Mouse (Mus musculus): Measurements from ENCODE around the gene Mthfd1. TPM values are rescaled to one million over a fixed set of nuclear protein-coding genes. Genes with fewer than 3 reads are reported as not detected.

The Mthfd1 gene
- polyA plus RNA-seq, 1 experiment from 2014 or later, result 108 TPM

DNA sequence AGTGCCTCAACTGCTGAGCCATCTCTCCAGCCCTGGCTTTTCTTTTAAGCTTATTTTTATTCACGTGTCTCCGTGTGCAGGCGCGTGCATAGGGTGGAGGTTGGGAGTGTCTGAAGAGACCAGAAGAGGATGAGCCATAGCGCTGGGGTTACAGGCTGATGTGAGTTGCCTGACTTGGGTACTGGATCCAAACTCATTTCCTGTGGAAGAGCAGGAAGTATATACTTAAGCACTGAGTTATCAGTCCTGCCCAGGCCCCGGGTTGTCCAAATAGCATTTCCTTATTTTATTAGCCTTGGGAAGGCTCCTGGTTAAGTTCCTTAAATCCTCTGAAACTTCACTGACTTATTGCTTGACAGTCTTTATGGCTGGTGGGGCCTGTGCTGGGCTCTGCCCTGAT is 54.9 kb downstream of the Mthfd1 start:
- no peak for DNase-seq (ENCODE audit: extremely low spot score, low spot score)
- no peaks in the 10 kb centered on the region for H3K9me3 ChIP-seq
- H3K36me3 ChIP-seq (replicated peaks), result peaks cover 92% of the 10 kb centered on the region
- no peak overlapping the region for H3K27ac ChIP-seq
- H3K27me3 ChIP-seq (ENCODE audit: poor library complexity, severe bottlenecking), result no peaks in the 10 kb centered on the region
- no peak overlapping the region for H3K4me3 ChIP-seq
- peaks cover 8% of the 10 kb centered on the region; the same call in 1 of the 2 replicates for H3K4me1 ChIP-seq
- 92% methylated on average over 6 of the region's 6 CpGs for WGBS

DNA sequence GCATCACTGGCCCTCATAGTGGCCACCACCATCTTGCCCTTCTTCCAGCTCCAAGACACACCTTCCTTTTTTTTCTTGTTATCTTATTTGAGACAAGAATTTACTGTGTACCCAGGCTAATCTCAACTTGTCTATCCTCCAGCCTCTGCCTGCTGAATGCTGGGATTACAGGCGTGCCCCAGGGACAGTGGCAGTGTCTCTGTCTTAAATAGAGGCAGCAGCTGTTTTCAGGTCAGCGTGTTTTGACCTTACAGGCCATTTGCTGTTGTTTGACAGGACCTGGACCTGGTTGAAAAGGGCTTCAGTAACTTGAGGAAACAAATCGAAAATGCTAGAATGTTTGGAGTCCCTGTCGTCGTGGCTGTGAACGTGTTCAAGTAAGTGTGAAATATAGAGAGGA is 55.5 kb downstream of the Mthfd1 start:
- no peaks in the 10 kb centered on the region for H3K9me3 ChIP-seq
- peaks cover 8% of the 10 kb centered on the region; the same call in 1 of the 2 replicates for H3K4me1 ChIP-seq
- H3K27ac ChIP-seq, result no peak overlapping the region
- DNase-seq (ENCODE audit: extremely low spot score, low spot score), result no peak
- H3K4me3 ChIP-seq, result no peak overlapping the region
- WGBS, result 87% methylated on average over 6 of the region's 6 CpGs
- H3K36me3 ChIP-seq (replicated peaks), result peaks cover 92% of the 10 kb centered on the region
- H3K27me3 ChIP-seq (ENCODE audit: poor library complexity, severe bottlenecking), result no peaks in the 10 kb centered on the region

DNA sequence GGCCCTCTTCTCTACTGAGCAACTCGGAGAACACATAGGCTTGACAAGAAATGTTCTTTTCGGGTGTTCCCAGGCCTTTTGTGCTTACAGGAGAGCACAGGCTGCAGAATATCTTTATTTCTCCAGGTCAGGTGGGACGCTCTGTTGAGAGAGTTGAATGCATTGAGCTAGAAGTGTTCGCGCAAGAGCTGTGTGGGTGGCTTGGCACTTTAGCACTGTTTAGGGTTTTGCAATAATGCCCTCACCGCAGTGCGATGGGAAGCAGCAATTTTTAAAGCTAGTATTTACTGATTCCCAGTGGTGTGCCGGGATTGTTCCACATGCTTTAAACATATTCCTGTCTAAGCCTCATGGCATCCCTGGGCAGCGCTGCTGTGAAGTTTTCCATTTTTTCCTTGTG is 56.1 kb downstream of the Mthfd1 start:
- DNase-seq (ENCODE audit: extremely low spot score, low spot score), result no peak
- WGBS, result 97% methylated on average over 9 of the region's 9 CpGs
- Histone ChIP-seq H3K27me3 (ENCODE audit: poor library complexity, severe bottlenecking) (no peaks in the 10 kb centered on the region), H3K9me3 (no peaks in the 10 kb centered on the region), H3K27ac (no peak overlapping the region), H3K36me3 (replicated peaks) (peaks cover 91% of the 10 kb centered on the region), H3K4me3 (no peak overlapping the region), H3K4me1 (peaks cover 8% of the 10 kb centered on the region; the same call in 1 of the 2 replicates)

DNA sequence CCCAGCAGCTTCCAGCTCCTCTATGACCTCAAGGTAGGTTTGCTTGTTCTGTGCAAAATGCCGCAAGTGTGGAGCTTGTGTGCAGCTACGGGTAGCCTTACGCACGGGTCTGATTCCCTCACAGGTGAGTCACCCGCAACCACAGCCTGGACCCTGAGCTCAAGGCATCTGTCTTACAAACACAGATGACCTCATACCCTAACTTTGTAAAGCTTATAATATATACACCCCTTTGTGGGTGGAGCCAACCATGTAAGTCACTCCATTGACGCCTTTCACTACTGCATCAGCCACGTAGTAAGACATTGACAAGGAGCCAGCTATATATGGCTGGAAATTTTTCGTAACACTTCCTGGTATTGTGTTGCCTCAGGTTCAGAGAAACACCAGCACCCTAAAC is 56.9 kb downstream of the Mthfd1 start:
- Histone ChIP-seq H3K4me3 (no peak overlapping the region), H3K4me1 (peaks cover 3% of the 10 kb centered on the region; the same call in 1 of the 2 replicates), H3K27me3 (ENCODE audit: poor library complexity, severe bottlenecking) (no peaks in the 10 kb centered on the region), H3K27ac (no peak overlapping the region), H3K36me3 (replicated peaks) (peaks cover 88% of the 10 kb centered on the region), H3K9me3 (no peaks in the 10 kb centered on the region)
- WGBS, result 93% methylated on average over 8 of the region's 8 CpGs
- DNase-seq (ENCODE audit: extremely low spot score, low spot score), result no peak

GRCm38 (mm10) chr12:76318282-76319212 is 63.4 kb downstream of the Mthfd1 start:
- DNase-seq (ENCODE audit: extremely low spot score, low spot score), result no peak
- Histone ChIP-seq H3K4me3 (no peak overlapping the region), H3K27me3 (ENCODE audit: poor library complexity, severe bottlenecking) (no peaks in the 10 kb centered on the region), H3K9me3 (no peaks in the 10 kb centered on the region), H3K4me1 (no peaks in the 10 kb centered on the region), H3K36me3 (replicated peaks) (peaks cover 77% of the 10 kb centered on the region), H3K27ac (peak overlapping the region; percentile 68)
- 80% methylated on average over 9 of the region's 9 CpGs for WGBS

DNA sequence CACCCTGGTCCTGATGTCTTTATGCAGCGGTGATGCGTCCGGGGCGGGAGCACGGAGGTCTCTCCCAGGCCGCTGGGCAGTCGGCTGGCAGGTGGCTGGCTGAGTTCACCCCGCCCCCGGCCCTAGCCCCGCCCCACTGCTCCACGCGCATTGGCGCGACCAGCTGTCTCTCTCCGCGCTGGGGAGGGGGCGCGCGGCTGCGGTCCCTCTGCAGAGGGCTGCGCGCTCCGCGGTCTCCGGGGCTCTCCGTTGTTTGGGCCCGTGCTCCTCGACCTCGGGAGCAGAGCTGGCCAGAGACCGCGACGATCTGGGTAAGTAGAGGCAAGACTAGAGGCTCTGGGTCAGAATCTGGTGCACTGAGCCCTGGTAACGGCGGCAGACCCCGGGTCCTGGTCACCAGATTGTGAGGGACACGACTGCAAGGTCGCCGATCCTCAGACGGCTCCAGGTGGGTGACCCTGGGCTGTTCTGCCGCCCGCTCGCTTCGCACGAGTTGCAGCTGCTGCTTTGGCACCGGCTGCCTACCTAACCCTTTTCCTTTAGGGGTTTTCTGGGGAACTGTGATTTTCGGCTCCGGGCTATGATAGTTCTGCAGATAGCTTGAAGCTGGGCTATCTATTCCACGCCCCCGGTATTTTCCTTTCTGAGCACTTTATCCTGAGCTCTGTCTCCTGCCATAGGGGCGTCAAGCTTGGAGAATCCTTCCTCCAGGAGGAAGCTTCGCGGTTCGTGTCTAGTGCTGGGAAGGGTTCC is 69.8 kb downstream of the Mthfd1 start, which contains the start of gene Akap5:
Gene Akap5, plus strand, starts transcription at position 213 of the 753 bp plus-strand sequence.
- Histone ChIP-seq H3K4me1 (peaks cover 14% of the 10 kb centered on the region), H3K36me3 (replicated peaks) (peaks cover 31% of the 10 kb centered on the region), H3K27me3 (ENCODE audit: poor library complexity, severe bottlenecking) (peaks cover 20% of the 10 kb centered on the region), H3K9me3 (no peaks in the 10 kb centered on the region), H3K27ac (peak within 1 kb of the TSS; percentile 81), H3K4me3 (peak within 1 kb of the TSS; percentile 61)
- peak; percentile 87 for DNase-seq (ENCODE audit: extremely low spot score, low spot score)
- 2% methylated on average over 53 of the region's 53 CpGs for WGBS

DNA sequence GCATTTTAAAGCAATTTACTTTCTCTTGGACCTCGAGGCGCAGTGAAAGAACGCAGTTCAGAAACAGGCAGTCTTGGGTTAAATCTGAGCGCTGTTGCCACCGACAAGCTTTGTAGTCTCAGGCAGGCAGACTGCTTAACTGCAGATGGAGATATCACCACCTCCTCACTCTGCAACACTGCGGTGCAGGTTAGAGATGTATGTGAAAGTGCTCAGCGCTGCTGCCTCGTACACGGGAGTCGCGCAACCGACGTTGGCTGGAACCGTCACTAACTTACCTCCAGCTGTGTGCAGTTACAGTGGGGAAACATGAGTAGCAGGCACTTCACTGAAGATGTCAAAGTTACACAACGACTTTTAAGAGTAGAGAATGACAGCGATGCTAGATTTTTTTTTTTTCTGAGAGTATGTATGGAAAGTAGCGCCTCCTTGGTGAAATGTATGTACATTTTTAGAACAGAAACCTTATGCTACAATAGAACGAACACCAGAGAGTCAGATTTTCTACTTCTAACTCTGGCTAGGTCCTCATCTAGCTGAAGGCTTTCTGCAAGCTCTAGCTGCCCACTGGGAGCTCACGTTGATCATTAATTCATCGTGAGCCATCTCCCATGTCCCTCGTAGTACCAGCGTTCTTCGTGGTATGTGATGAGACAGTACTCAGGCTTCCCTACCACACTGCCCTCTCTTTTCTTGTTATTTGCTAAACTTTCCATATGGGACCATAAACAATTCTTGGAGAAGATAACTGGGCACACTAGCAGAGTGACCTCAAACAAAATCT is 71.5 kb downstream of the Mthfd1 start:
- Histone ChIP-seq H3K36me3 (replicated peaks) (peaks cover 13% of the 10 kb centered on the region), H3K4me3 (no peak overlapping the region), H3K27ac (no peak overlapping the region), H3K4me1 (peaks cover 14% of the 10 kb centered on the region), H3K27me3 (ENCODE audit: poor library complexity, severe bottlenecking) (peaks cover 20% of the 10 kb centered on the region), H3K9me3 (no peaks in the 10 kb centered on the region)
- DNase-seq (ENCODE audit: extremely low spot score, low spot score), result no peak
- 94% methylated on average over 23 of the region's 23 CpGs for WGBS

- Histone ChIP-seq H3K4me3 (no peak overlapping the region), H3K27me3 (ENCODE audit: poor library complexity, severe bottlenecking) (peaks cover 20% of the 10 kb centered on the region), H3K4me1 (peaks cover 14% of the 10 kb centered on the region), H3K36me3 (replicated peaks) (peaks cover 12% of the 10 kb centered on the region), H3K9me3 (no peaks in the 10 kb centered on the region), H3K27ac (no peak overlapping the region)
- DNase-seq (ENCODE audit: extremely low spot score, low spot score), result no peak
- 89% methylated on average over 6 of the region's 6 CpGs for WGBS
These were observed 73.7 kb downstream of the Mthfd1 start for GRCm38 (mm10) chr12:76328567-76329354.

- H3K27me3 ChIP-seq (ENCODE audit: poor library complexity, severe bottlenecking), result no peaks in the 10 kb centered on the region
- H3K36me3 ChIP-seq (replicated peaks), result 0 out of 2 replicates have a peak, but pooled peaks cover 3% of the 10 kb centered on the region
- H3K4me1 ChIP-seq, result no peaks in the 10 kb centered on the region
- H3K27ac ChIP-seq, result no peak overlapping the region
- no peak overlapping the region for H3K4me3 ChIP-seq
- no peaks in the 10 kb centered on the region for H3K9me3 ChIP-seq
- 95% methylated on average over 5 of the region's 5 CpGs for WGBS
- DNase-seq (ENCODE audit: extremely low spot score, low spot score), result no peak
These were observed 78.6 kb downstream of the Mthfd1 start for GRCm38 (mm10) chr12:76333688-76334087.

DNA sequence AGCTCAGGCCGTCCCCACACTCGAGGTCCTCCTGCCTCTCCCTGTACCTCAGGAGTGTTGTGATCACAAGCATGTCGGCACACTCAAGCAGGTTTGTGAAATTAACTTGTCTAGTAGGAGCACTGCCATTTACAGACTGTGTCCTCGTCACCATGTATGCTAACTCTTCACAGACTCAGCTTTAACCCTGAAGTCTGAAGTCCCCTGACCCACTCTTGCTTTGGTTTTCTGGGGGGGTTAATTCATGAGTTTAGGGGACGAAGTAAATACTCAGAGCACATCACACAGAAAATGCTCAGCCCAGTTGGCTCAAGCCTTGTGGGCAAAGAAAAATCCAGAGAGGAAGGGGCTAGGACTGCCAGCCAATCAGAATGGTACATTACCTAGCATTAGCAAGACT is 80.5 kb downstream of the Mthfd1 start:
- Histone ChIP-seq H3K9me3 (no peaks in the 10 kb centered on the region), H3K4me1 (no peaks in the 10 kb centered on the region), H3K36me3 (replicated peaks) (no peaks in the 10 kb centered on the region), H3K4me3 (no peak overlapping the region), H3K27ac (no peak overlapping the region), H3K27me3 (ENCODE audit: poor library complexity, severe bottlenecking) (no peaks in the 10 kb centered on the region)
- 90% methylated on average over 5 of the region's 5 CpGs for WGBS
- DNase-seq (ENCODE audit: extremely low spot score, low spot score), result no peak

- no peaks in the 10 kb centered on the region for H3K4me1 ChIP-seq
- WGBS, result 87% methylated on average over 17 of the region's 17 CpGs
- H3K36me3 ChIP-seq (replicated peaks), result no peaks in the 10 kb centered on the region
- H3K27ac ChIP-seq, result no peak overlapping the region
- H3K27me3 ChIP-seq (ENCODE audit: poor library complexity, severe bottlenecking), result no peaks in the 10 kb centered on the region
- no peak overlapping the region for H3K4me3 ChIP-seq
- no peaks in the 10 kb centered on the region for H3K9me3 ChIP-seq
- DNase-seq (ENCODE audit: extremely low spot score, low spot score), result no peak
These were observed 81.2 kb downstream of the Mthfd1 start for GRCm38 (mm10) chr12:76336111-76336965.

Data from forebrain, embryonic 10.5 days (tissue).